Mouse (Mus musculus) hindbrain, embryonic 14.5 days (tissue): ENCODE data around the gene Tmem50a. TPM values are rescaled to one million over a fixed set of nuclear protein-coding genes. Genes with fewer than 3 reads are reported as not detected.
"Not testable (repeated sequence)": the region's sequence is repeated elsewhere in the genome, so short reads cannot be mapped to it uniquely, and the experiment has no call there.

Source experiments
- ATAC-seq: fragments of 200-750 bp; cut with Nextera tagmentation; 2 replicates; pipeline ENCODE4 v1.8.0; 2017; ENCODE audit warnings: moderate number of reproducible peaks, mild to moderate bottlenecking, moderate TSS enrichment, moderate library complexity; ENCODE audit not compliant: low FRiP score
- DNase-seq: peaks from one replicate; pipeline ENCODE4 v3.0.0-alpha.2; 2015; ENCODE audit warnings: low spot score
- H3K27ac ChIP-seq: fragments of 300-500 bp; sonication (generic); 2 replicates; pipeline ENCODE4 v1.5.1; 2014; ENCODE audit warnings: mild to moderate bottlenecking, moderate library complexity
- H3K27me3 ChIP-seq: fragments of 300-500 bp; sonication (generic); 2 replicates; pipeline ENCODE4 v1.6.1; 2014; ENCODE audit warnings: mild to moderate bottlenecking, low read length, mixed read lengths; ENCODE audit not compliant: control insufficient read depth, insufficient read depth
- H3K36me3 ChIP-seq: fragments of 300-500 bp; sonication (generic); replicated peaks from 2 replicates; pipeline ENCODE4 v1.6.1; 2014; ENCODE audit not compliant: control insufficient read depth, insufficient read depth
- H3K4me1 ChIP-seq: fragments of 300-500 bp; sonication (generic); replicated peaks from 2 replicates; pipeline ENCODE4 v1.6.1; 2014; ENCODE audit warnings: antibody characterized with exemption, low read length, mixed read lengths; ENCODE audit not compliant: control insufficient read depth, insufficient read depth
- H3K4me2 ChIP-seq: fragments of 300-500 bp; sonication (generic); replicated peaks from 2 replicates; pipeline ENCODE4 v1.6.1; 2014; ENCODE audit warnings: mild to moderate bottlenecking, moderate library complexity
- H3K4me3 ChIP-seq: fragments of 300-500 bp; sonication (generic); replicated peaks from 2 replicates; pipeline ENCODE4 v1.5.1; 2014; ENCODE audit warnings: mild to moderate bottlenecking, low read length
- H3K9ac ChIP-seq: fragments of 300-500 bp; sonication (generic); 2 replicates; pipeline ENCODE4 v1.6.1; 2014
- H3K9me3 ChIP-seq: fragments of 300-500 bp; sonication (generic); 2 replicates; pipeline ENCODE4 v1.6.1; 2016; ENCODE audit warnings: low read length; ENCODE audit not compliant: control insufficient read depth
- WGBS: fragments of 180-500 bp; shearing (Covaris S2); extraction: QIAGEN DNeasy Blood & Tissue Kit; methylation state at CpG from one replicate; pipeline ENCODE4 v1.1.7; 2014; 5-methylcytosine and 5-hydroxymethylcytosine counted together
- polyA plus RNA-seq: library from polyadenylated mRNA; unstranded; fragments of >200 nt; fragmentation: Nextera tagmentation; extraction: Ambion mirVana; gene quantifications from 2 replicates; pipeline ENCODE4 v1.2.1, GENCODE M21; 2014

Tmem50a gene
- polyA plus RNA-seq, 1 experiment from 2014 or later = 203 TPM

DNA sequence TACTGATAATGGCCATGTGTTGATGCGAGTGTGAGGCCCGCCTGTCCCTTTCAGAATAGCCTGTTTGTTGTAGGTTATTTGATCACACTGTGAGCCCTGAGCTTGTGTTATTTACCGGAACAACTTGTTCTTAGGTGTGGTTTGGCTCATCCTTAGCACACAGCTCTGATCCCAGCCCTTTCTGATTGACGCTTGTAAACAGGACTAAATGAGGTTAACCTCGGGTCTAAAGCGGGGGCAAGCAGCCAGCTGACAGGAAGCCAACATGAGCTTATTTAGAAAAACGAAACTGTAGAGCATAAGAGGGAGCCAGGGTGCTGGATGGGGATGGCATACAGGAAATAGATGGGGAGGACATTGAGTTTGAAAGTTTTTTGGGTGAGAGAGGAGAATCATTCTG is 3.6 kb upstream of the Tmem50a start:
- H3K27me3 ChIP-seq = no peaks in the 10 kb centered on the region
- no peak overlapping the region for H3K9ac ChIP-seq
- H3K4me2 ChIP-seq = no peak overlapping the region
- no peaks in the 10 kb centered on the region for H3K36me3 ChIP-seq
- ATAC-seq = no peak
- no peak overlapping the region for H3K4me3 ChIP-seq
- no peaks in the 10 kb centered on the region for H3K9me3 ChIP-seq
- 67% methylated on average over 7 of the region's 7 CpGs for WGBS
- no peak overlapping the region for H3K27ac ChIP-seq
- H3K4me1 ChIP-seq = 0 out of 2 replicates have a peak, but pooled peaks cover 10% of the 10 kb centered on the region
- DNase-seq = no peak

DNA sequence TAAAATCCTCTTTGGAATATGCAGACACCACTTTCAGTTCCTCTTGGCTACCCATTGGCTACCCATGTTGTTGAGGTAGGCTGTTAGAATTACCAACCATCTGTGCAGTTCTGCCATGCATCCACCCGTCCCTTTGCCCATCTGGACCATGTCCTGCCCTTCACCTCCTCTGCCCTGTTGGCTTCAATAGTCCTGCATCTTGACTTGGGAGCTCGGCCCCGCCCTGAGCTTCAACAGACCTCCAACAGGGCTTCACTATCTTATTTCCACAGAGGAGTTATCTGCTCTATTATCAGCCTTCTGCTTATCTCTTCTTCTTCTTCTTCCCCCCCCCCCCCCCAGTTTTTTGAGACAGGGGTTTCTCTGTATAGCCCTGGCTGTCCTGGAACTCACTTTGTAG is 2.4 kb upstream of the Tmem50a start:
- Histone ChIP-seq H3K27ac (no peak overlapping the region), H3K27me3 (no peaks in the 10 kb centered on the region), H3K9ac (no peak overlapping the region), H3K4me3 (no peak overlapping the region), H3K36me3 (peaks cover 4% of the 10 kb centered on the region; the same call in 1 of the 2 replicates), H3K4me2 (no peak overlapping the region), H3K4me1 (0 out of 2 replicates have a peak, but pooled peaks cover 5% of the 10 kb centered on the region), H3K9me3 (no peaks in the 10 kb centered on the region)
- ATAC-seq = no peak
- DNase-seq = no peak
- 81% methylated on average over 3 of the region's 3 CpGs for WGBS

DNA sequence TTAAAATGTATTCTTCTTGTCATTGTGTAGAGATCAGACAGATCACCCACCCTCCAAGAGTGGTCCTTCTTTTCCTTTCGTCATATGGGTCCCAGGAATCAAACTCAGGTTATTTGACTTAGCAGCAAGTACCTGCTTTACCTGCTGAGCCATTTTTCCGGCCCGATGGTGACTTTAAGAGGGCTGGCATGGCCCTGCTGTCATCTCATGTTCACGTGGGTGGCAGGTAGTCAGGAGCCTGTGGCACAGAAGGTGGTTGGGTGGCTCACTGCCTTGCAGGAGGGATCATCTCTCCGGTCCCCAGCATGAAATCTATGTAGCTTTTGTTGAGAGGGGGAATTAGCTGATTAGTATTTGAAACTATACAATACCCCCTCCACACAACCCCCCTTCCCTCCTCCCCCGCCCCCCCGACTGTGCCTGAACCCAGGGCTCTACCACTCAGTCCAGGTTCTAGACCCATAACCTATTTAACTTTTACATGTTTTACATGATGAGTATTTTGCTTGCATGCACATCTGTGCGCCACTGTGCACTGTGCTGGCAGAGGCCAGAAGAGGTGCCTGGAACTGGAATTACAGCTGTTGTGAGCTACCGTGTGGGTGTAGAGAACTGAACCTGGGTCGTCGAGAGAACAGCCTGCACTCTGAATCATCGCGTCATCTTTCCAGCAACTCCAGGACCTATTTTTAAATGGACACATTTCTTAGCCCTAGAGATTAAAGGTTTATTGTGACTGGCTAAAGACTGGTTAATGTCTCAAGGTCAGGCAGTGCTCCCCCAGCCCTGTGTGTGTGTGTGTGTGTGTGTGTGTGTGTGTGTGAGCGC is 613 bp upstream of the Tmem50a start:
- Histone ChIP-seq H3K27ac (peak overlapping the region; percentile 62; the same call in 1 of the 2 replicates), H3K4me3 (peak overlapping the region; percentile 89), H3K4me2 (peak overlapping the region; percentile 58), H3K9ac (peak overlapping the region; percentile 93), H3K9me3 (no peaks in the 10 kb centered on the region), H3K36me3 (peaks cover 18% of the 10 kb centered on the region), H3K4me1 (0 out of 2 replicates have a peak, but pooled peaks cover 5% of the 10 kb centered on the region), H3K27me3 (no peaks in the 10 kb centered on the region)
- DNase-seq (no peak), ATAC-seq (peak; percentile 41; the same call in 1 of the 2 replicates)
- 64% methylated on average over 14 of the region's 14 CpGs for WGBS

DNA sequence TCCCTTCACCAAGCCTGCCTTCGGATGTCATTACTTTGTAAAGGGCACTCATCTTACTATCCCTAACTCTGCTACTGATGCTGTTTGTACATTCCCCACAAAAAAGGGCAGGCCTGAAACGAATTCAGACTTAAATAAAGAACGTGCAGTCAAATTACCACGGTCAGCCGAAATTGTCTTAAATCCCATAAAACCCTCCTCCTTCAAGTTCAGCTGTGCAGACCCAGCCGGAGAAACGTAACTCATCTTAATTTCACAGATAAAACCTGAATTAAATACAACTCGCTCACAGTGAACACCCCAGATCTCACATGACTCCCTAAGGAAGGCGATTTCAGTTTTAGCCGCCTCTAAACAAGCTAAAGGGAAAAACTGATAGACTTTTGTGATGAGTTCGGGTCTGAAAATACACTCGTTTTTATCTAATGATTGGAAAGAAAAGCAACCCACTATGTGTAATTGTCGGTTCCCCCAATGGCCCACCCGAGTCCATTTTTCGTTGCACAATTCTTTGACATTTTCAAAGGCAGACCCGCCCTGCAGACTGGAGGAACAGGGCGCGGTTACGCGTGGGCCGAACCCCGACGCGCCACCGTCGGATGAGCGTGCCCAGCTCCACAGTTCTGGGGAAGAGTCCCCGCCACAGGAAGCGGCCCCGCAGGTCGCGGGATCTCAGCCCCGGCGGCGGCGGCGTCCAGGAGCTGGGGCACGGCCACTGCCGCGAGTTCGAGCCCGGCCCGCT is 531 bp downstream of the Tmem50a start:
- Histone ChIP-seq H3K9ac (peak overlapping the region; percentile 93), H3K27me3 (no peaks in the 10 kb centered on the region), H3K9me3 (no peaks in the 10 kb centered on the region), H3K36me3 (peaks cover 28% of the 10 kb centered on the region), H3K27ac (peak overlapping the region; percentile 89), H3K4me2 (peak overlapping the region; percentile 58), H3K4me3 (peak overlapping the region; percentile 89), H3K4me1 (0 out of 2 replicates have a peak, but pooled peaks cover 5% of the 10 kb centered on the region)
- ATAC-seq (peak; percentile 60; the same call in 1 of the 2 replicates), DNase-seq (no peak)
- WGBS = 2% methylated on average over 43 of the region's 43 CpGs

DNA sequence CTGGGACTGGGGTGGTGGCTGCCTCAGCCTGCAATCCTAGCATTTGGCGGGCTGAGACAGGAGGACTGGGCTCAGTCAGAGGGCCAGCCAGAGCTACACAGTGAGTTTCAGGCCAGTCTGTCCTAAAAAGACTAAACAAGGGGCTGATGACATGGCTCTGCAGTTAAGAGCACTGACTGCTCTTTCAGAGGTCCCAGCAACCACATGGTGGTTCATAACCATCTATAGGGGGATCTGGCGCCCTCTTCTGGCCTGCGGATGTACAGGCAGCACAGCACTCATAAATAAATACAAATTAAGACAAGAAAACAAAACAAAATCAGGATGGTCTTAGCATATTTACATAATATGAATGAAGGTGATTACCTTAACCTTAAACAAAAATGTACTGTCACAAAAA is 1.4 kb downstream of the Tmem50a start:
- Histone ChIP-seq H3K4me2 (peak overlapping the region; percentile 58), H3K27me3 (no peaks in the 10 kb centered on the region), H3K36me3 (peaks cover 37% of the 10 kb centered on the region), H3K27ac (no peak overlapping the region), H3K9ac (peak overlapping the region; percentile 93), H3K4me1 (0 out of 2 replicates have a peak, but pooled peaks cover 5% of the 10 kb centered on the region), H3K4me3 (peak overlapping the region; percentile 89), H3K9me3 (no peaks in the 10 kb centered on the region)
- 32% methylated on average over 3 of the region's 3 CpGs for WGBS
- peak; percentile 66 for DNase-seq
- no peak for ATAC-seq

DNA sequence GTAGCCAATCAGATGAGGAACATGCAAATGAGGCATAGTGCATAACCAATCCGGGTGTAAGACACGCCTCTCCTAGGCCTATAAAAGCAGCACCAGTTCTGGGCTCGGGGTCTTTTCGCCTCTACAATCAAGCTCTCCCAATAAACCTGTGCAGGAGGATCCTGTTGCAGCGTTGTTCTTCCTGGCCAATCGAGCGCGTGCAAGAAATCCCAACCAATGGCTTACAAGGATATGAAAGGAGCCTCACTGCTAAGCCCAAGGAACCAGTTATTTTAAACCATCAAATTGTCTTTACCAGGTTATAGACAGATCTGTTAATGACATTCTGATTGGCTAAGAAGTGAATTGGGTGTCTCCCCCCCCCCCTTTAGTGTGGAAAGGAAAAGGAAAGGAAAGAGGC is 3.4 kb downstream of the Tmem50a start:
- not testable (repeated sequence) for H3K4me2 ChIP-seq, H3K27ac ChIP-seq, H3K4me3 ChIP-seq, H3K9ac ChIP-seq, DNase-seq, H3K4me1 ChIP-seq, H3K27me3 ChIP-seq, H3K9me3 ChIP-seq, ATAC-seq
- H3K36me3 ChIP-seq = peaks cover 57% of the 10 kb centered on the region
- 99% methylated on average over 6 of the region's 8 CpGs for WGBS

DNA sequence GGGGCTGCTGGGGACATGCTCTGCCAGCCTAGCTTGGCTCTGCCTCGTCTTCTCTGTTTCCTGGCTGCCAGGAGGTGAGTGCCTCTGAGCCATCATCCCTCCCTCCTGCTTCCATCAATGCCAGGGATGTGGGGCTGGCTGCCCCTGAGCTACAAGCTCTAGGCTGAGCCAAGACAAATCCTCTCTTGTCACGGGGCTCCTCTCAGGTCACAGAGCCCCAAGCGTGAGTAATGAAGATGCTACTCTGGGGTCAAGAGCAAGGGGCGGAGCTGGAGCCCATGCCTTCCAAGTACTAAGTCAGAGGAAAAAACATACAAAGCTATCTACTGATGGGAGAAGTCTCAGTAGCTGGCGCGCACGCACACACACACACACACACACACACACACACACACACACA is 11.8 kb downstream of the Tmem50a start:
- 79% methylated on average over 7 of the region's 7 CpGs for WGBS
- ATAC-seq (no peak), DNase-seq (no peak)
- Histone ChIP-seq H3K36me3 (peaks cover 98% of the 10 kb centered on the region), H3K27ac (no peak overlapping the region), H3K4me3 (no peak overlapping the region), H3K27me3 (no peaks in the 10 kb centered on the region), H3K4me2 (no peak overlapping the region), H3K9ac (no peak overlapping the region), H3K4me1 (no peaks in the 10 kb centered on the region), H3K9me3 (no peaks in the 10 kb centered on the region)

DNA sequence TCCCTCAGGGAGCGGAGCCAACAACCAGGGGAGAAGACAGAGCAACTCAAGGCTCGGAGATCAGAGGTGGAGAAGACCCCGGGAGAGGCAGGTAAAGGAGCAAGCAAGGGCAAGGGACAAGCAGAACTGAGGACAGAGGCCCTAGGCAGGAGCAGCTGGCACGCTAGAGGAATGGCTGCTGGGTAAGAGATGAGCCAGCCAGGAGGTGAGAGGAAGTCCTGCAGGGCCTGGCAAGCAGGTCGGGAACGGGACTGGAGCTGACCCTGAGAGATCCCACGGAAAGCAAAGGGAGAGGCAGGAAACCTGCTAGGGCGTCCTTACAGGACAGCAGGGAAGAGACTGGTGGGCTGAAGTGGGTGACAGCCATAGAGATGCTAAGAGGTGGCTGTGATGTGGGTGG is 13.7 kb downstream of the Tmem50a start:
- Histone ChIP-seq H3K9ac (no peak overlapping the region), H3K4me1 (no peaks in the 10 kb centered on the region), H3K36me3 (peaks cover 98% of the 10 kb centered on the region), H3K4me2 (no peak overlapping the region), H3K27me3 (no peaks in the 10 kb centered on the region), H3K4me3 (no peak overlapping the region), H3K27ac (no peak overlapping the region), H3K9me3 (no peaks in the 10 kb centered on the region)
- DNase-seq = no peak
- no peak for ATAC-seq
- WGBS = 96% methylated on average over 8 of the region's 8 CpGs

DNA sequence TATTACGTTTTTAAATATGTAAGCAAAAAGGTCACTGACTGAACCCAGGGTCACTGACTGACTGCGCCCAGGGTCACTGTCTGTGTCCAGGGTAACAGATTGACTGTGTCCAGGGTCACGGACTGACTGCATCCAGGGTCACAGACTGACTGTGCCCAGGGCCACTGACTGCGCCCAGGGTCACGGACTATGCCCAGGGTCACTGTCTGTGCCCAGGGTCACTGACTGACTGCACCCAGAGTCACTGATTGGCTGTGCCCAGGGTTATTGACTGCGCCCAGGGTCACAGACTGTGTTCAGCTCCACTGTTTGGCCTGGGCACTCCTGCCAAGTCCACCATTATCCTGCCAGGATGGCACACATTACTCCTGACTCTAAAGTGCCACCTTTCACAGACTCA is 17.6 kb downstream of the Tmem50a start:
- H3K4me2 ChIP-seq = no peak overlapping the region
- 83% methylated on average over 6 of the region's 6 CpGs for WGBS
- no peaks in the 10 kb centered on the region for H3K9me3 ChIP-seq
- DNase-seq (no peak), ATAC-seq (no peak)
- peaks cover 71% of the 10 kb centered on the region for H3K36me3 ChIP-seq
- H3K4me1 ChIP-seq = no peaks in the 10 kb centered on the region
- no peak overlapping the region for H3K4me3 ChIP-seq
- H3K27me3 ChIP-seq = no peaks in the 10 kb centered on the region
- H3K9ac ChIP-seq = no peak overlapping the region
- H3K27ac ChIP-seq = no peak overlapping the region
